Mouse (Mus musculus): ENCODE data around the gene Reck.

GRCm38 (mm10) chr4:43869821-43870220, 5.5 kb upstream of the Reck start:
- TF ChIP-seq POLR2A (IDR thresholded peaks at IDR 0.05; ENCODE audit: borderline replicate concordance, low read depth, low read length) (no peak), CTCF (IDR thresholded peaks at IDR 0.05; ENCODE audit: low read depth, low read length) (no peak)

Data from bone marrow macrophage, adult 2 months (primary cell).